Mouse (Mus musculus): Measurements from ENCODE around the gene 1700016C15Rik. TPM values are rescaled to one million over a fixed set of nuclear protein-coding genes. Genes with fewer than 3 reads are reported as not detected.

Gene 1700016C15Rik
- polyA plus RNA-seq, 1 experiment = not detected

DNA sequence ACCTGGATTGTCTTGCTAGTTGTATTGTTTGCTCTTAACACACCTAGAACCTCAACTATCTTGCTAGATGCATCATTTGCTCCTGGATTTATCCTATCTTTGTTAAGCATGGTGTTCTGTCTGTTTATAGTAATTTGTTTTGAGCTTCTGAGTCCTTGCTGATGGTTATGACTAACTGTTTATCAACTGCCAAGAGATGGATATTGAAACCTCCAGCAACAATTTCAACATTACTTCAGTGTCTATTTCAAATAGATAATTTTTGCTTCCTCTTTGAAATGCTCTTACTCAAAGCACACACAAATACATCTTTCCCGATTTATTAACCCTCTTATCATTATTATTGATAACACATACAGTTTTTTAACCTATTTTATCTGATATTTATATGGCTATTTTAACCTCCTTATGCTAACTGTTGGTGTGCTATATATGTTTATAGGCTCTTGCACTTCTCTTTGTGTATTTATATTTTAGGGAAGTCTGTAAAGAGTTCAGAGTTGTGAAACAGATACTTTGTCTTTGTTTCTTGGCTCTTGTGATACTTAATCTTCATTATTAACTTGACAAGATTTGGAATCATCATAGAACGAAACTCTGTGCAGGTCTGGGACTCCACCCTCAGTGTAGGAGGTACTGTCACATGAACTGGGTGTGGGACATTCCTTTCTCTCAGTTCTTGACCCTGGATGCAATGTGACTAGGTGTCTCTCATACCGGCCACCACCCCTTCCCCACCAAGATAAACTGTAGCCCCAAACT lies 15.8 kb upstream of the 1700016C15Rik start:
- Histone ChIP-seq H3K79me2 (ENCODE audit: control insufficient read depth, insufficient read depth) (no peaks in the 10 kb centered on the region), H3K27me3 (ENCODE audit: control insufficient read depth, insufficient read depth, insufficient read length) (no peaks in the 10 kb centered on the region), H3K36me3 (ENCODE audit: control insufficient read depth, insufficient read depth) (no peaks in the 10 kb centered on the region), H3ac (ENCODE audit: control insufficient read depth, insufficient read length, low read depth) (no peak overlapping the region), H3K4me3 (ENCODE audit: insufficient read depth, poor library complexity, severe bottlenecking) (no peak overlapping the region), H3K79me3 (ENCODE audit: low read depth) (no peaks in the 10 kb centered on the region)
- TF ChIP-seq CEBPB (IDR thresholded peaks at IDR 0.05; ENCODE audit: low read depth) (no peak), MAX (IDR thresholded peaks at IDR 0.05) (no peak), FOSL1 (IDR thresholded peaks at IDR 0.05; ENCODE audit: insufficient read depth, low read length, poor library complexity, severe bottlenecking) (no peak), MYOG (IDR thresholded peaks at IDR 0.05; ENCODE audit: control insufficient read depth, extremely low read depth, insufficient read length) (no peak)

DNA sequence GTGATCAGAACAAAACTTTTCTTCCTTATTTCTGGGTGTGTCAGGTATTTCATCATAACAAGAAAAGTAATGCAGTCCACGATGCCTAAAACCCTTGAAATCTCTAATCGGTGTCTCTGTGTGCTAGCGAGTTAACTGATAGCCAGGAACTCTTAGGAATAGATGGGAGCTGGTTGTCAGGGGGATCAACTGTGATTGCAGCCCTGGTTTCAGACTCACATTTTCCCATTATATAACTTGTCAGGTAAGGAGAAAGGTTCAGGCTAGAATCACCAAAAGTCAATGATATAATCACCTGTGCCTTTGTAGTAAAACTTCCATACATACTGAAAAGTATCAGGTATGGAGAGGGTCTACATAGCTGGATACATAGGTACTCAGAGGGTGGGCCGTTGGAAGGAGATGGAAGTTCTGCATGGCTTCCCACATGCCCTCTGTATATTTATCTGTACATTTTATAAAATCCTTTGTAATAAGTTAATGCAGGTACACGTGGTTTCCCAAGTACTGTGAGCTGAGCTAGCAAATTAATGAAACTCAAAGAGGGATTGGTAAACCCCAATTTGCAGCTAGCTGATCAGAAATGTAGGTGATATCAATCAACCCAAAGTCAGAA lies 15.1 kb upstream of the 1700016C15Rik start:
- H3K79me3 ChIP-seq (ENCODE audit: low read depth) = no peaks in the 10 kb centered on the region
- H3K79me2 ChIP-seq (ENCODE audit: control insufficient read depth, insufficient read depth) = no peaks in the 10 kb centered on the region
- no peaks in the 10 kb centered on the region for H3K27me3 ChIP-seq (ENCODE audit: control insufficient read depth, insufficient read depth, insufficient read length)
- TF ChIP-seq MYOD1 (IDR thresholded peaks at IDR 0.05; ENCODE audit: control insufficient read depth, insufficient read length, low read depth) (no peak), FOSL1 (IDR thresholded peaks at IDR 0.05; ENCODE audit: insufficient read depth, low read length, poor library complexity, severe bottlenecking) (no peak), USF1 (IDR thresholded peaks at IDR 0.05; ENCODE audit: low read depth) (no peak), MYOG (IDR thresholded peaks at IDR 0.05; ENCODE audit: control insufficient read depth, extremely low read depth, insufficient read length) (no peak), MAX (IDR thresholded peaks at IDR 0.05) (no peak), CTCF (IDR thresholded peaks at IDR 0.05; ENCODE audit: control insufficient read depth, insufficient read depth, insufficient read length) (no peak), CEBPB (IDR thresholded peaks at IDR 0.05; ENCODE audit: low read depth) (no peak)
- no peaks in the 10 kb centered on the region for H3K36me3 ChIP-seq (ENCODE audit: control insufficient read depth, insufficient read depth)
- H3K4me3 ChIP-seq (ENCODE audit: insufficient read depth, poor library complexity, severe bottlenecking) = no peak overlapping the region
- H3ac ChIP-seq (ENCODE audit: control insufficient read depth, insufficient read length, low read depth) = no peak overlapping the region

DNA sequence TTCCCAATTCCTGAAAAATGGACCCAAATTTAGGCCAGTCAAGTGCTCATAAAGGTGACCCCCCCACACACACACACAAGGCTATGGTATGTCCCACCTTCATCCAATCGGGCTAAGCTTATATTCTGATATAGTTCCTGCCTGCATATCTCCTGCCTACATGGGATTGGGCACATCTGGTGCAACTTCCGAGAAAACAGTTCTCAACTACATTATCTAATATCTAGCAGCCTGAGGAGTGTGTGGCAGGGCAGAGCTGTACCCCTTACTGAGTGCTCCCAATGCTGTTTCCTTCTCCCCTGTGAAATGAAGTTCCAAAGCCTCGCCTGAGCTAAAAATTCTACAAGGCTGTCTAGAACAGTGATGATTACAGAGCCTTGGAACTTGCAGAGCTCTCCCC lies 13.2 kb upstream of the 1700016C15Rik start:
- H3ac ChIP-seq (ENCODE audit: control insufficient read depth, insufficient read length, low read depth) = no peak overlapping the region
- H3K79me3 ChIP-seq (ENCODE audit: low read depth) = no peaks in the 10 kb centered on the region
- no peak for TF ChIP-seq MAX (IDR thresholded peaks at IDR 0.05)
- no peak for TF ChIP-seq CEBPB (IDR thresholded peaks at IDR 0.05; ENCODE audit: low read depth)
- TF ChIP-seq FOSL1 (IDR thresholded peaks at IDR 0.05; ENCODE audit: insufficient read depth, low read length, poor library complexity, severe bottlenecking) = no peak
- TF ChIP-seq MYOG (IDR thresholded peaks at IDR 0.05; ENCODE audit: control insufficient read depth, extremely low read depth, insufficient read length) = no peak
- TF ChIP-seq MYOD1 (IDR thresholded peaks at IDR 0.05; ENCODE audit: control insufficient read depth, insufficient read length, low read depth) = no peak
- TF ChIP-seq USF1 (IDR thresholded peaks at IDR 0.05; ENCODE audit: low read depth) = no peak
- no peak for TF ChIP-seq CTCF (IDR thresholded peaks at IDR 0.05; ENCODE audit: control insufficient read depth, insufficient read depth, insufficient read length)
- H3K36me3 ChIP-seq (ENCODE audit: control insufficient read depth, insufficient read depth) = no peaks in the 10 kb centered on the region
- no peaks in the 10 kb centered on the region for H3K27me3 ChIP-seq (ENCODE audit: control insufficient read depth, insufficient read depth, insufficient read length)
- no peaks in the 10 kb centered on the region for H3K79me2 ChIP-seq (ENCODE audit: control insufficient read depth, insufficient read depth)
- H3K4me3 ChIP-seq (ENCODE audit: insufficient read depth, poor library complexity, severe bottlenecking) = no peak overlapping the region

DNA sequence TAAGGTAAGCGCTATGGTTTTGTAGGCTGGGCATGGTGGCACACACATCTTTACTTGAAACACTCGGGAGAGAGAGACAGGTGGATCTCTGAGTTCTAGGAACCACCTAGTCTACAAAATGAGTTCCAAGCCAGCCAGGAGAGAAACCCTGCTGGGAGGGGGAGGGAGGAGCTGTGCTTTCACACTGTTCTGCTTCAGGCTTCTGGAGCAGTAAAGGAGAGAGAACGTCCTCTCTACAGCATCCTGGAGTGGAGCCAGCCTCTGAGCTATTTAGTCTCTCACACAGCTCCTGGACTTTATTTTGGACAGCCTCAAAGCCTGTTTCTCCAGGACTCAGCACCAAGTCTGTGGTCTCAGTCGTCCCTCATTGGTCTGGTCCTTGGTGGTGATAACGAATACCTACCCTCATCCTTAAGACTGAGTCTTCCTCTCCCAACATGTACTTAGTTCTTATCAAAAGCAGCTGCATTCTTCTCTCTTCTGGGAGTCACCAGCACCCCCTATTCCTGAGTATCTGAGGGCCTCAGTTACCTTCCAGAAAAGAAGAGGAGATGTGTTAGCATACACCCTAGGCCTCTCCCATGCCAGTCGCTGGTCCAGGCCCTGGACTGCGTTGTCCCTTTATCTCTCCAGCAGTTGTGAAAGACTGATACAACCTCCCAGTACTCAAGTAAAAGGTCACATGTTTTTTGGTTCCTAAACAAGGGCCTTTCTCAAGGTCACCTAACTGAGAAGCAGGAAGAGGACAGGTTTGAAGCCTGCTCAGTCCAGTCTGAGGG lies 12.4 kb upstream of the 1700016C15Rik start:
- H3K36me3 ChIP-seq (ENCODE audit: control insufficient read depth, insufficient read depth) = no peaks in the 10 kb centered on the region

DNA sequence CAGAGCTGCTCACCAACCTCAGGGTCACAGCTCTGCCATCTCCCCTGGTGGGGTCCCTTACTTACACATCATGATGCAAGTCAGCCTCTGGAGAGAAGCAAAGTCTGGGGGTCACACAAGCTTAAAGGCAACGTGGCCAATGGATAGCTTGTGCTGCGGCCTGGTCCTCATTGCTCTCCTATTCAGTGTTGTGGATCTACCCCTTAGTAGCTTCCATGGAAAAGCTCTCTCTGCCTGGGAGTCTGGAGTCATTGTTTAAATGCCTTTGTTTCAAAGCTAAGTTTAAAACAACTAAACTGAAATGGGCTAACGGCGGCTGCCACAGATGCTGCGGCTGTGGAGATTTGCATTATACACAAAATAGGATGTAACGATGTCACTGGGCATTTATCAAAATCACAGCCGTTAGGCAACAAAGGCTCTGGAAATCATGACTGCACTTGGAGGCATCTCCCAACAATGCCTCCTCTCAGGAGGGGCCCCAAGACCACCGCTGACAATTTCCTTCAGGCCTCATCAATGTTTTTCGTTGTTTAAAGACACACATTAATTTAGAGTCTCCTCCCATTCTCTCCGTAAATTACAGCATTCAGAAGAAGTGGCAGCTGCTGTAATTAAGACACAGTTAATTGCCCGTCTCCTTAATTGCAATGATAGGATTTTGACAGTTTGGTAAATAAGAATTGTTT lies 11.1 kb upstream of the 1700016C15Rik start:
- TF ChIP-seq CEBPB (IDR thresholded peaks at IDR 0.05; ENCODE audit: low read depth) (no peak), MYOG (IDR thresholded peaks at IDR 0.05; ENCODE audit: control insufficient read depth, extremely low read depth, insufficient read length) (no peak), MYOD1 (IDR thresholded peaks at IDR 0.05; ENCODE audit: control insufficient read depth, insufficient read length, low read depth) (no peak), CTCF (IDR thresholded peaks at IDR 0.05; ENCODE audit: control insufficient read depth, insufficient read depth, insufficient read length) (no peak), FOSL1 (IDR thresholded peaks at IDR 0.05; ENCODE audit: insufficient read depth, low read length, poor library complexity, severe bottlenecking) (no peak), MAX (IDR thresholded peaks at IDR 0.05) (no peak), USF1 (IDR thresholded peaks at IDR 0.05; ENCODE audit: low read depth) (no peak)
- Histone ChIP-seq H3K4me3 (ENCODE audit: insufficient read depth, poor library complexity, severe bottlenecking) (no peak overlapping the region), H3ac (ENCODE audit: control insufficient read depth, insufficient read length, low read depth) (no peak overlapping the region), H3K79me3 (ENCODE audit: low read depth) (no peaks in the 10 kb centered on the region), H3K36me3 (ENCODE audit: control insufficient read depth, insufficient read depth) (no peaks in the 10 kb centered on the region), H3K27me3 (ENCODE audit: control insufficient read depth, insufficient read depth, insufficient read length) (no peaks in the 10 kb centered on the region), H3K79me2 (ENCODE audit: control insufficient read depth, insufficient read depth) (no peaks in the 10 kb centered on the region)

More for the DNA sequence above, 12.4 kb upstream of the 1700016C15Rik start:
- Histone ChIP-seq H3K27me3 (ENCODE audit: control insufficient read depth, insufficient read depth, insufficient read length) (no peaks in the 10 kb centered on the region), H3K79me3 (ENCODE audit: low read depth) (no peaks in the 10 kb centered on the region), H3ac (ENCODE audit: control insufficient read depth, insufficient read length, low read depth) (no peak overlapping the region), H3K4me3 (ENCODE audit: insufficient read depth, poor library complexity, severe bottlenecking) (no peak overlapping the region), H3K79me2 (ENCODE audit: control insufficient read depth, insufficient read depth) (no peaks in the 10 kb centered on the region)
- no peak for TF ChIP-seq CTCF (IDR thresholded peaks at IDR 0.05; ENCODE audit: control insufficient read depth, insufficient read depth, insufficient read length)
- TF ChIP-seq CEBPB (IDR thresholded peaks at IDR 0.05; ENCODE audit: low read depth) = no peak
- no peak for TF ChIP-seq MYOD1 (IDR thresholded peaks at IDR 0.05; ENCODE audit: control insufficient read depth, insufficient read length, low read depth)
- TF ChIP-seq USF1 (IDR thresholded peaks at IDR 0.05; ENCODE audit: low read depth) = no peak
- TF ChIP-seq MAX (IDR thresholded peaks at IDR 0.05) = no peak
- TF ChIP-seq MYOG (IDR thresholded peaks at IDR 0.05; ENCODE audit: control insufficient read depth, extremely low read depth, insufficient read length) = no peak
- TF ChIP-seq FOSL1 (IDR thresholded peaks at IDR 0.05; ENCODE audit: insufficient read depth, low read length, poor library complexity, severe bottlenecking) = no peak

Measured in C2C12 (cell line).